Mouse (Mus musculus) myocyte (in vitro differentiated cells): ENCODE data around the gene Zfp410. TPM values are rescaled to one million over a fixed set of nuclear protein-coding genes. Genes with fewer than 3 reads are reported as not detected.
A peak's percentile ranks its signal among the peaks of the same experiment; 100 is the strongest.

ENCODE experiments used
- H3K27me3 ChIP-seq: one replicate; pipeline ENCODE4 v1.6.1; 2011; ENCODE audit not compliant: control insufficient read depth, insufficient read depth, insufficient read length
- H3K36me3 ChIP-seq: one replicate; pipeline ENCODE4 v1.6.1; 2011; ENCODE audit not compliant: control insufficient read depth, insufficient read depth
- H3K4me2 ChIP-seq: one replicate; pipeline ENCODE4 v1.6.1; 2011; ENCODE audit warnings: low read depth, control low read depth
- H3K4me3 ChIP-seq: one replicate; pipeline ENCODE4 v1.5.1; 2011; ENCODE audit warnings: mild to moderate bottlenecking, control low read depth, moderate library complexity
- H3K79me2 ChIP-seq: one replicate; pipeline ENCODE4 v1.6.1; 2011; ENCODE audit not compliant: control insufficient read depth, insufficient read depth
- H3ac ChIP-seq: one replicate; pipeline ENCODE4 v1.6.1; 2011; ENCODE audit not compliant: control insufficient read depth, insufficient read length
- CEBPB ChIP-seq: IDR thresholded peaks from 2 replicates; pipeline ENCODE4 v1.6.1; 2011; ENCODE audit warnings: mild to moderate bottlenecking, moderate library complexity; ENCODE audit not compliant: poor library complexity, insufficient read depth, severe bottlenecking
- E2F4 ChIP-seq: IDR thresholded peaks from one replicate; pipeline ENCODE4 v1.6.1; 2011; ENCODE audit warnings: mild to moderate bottlenecking, control low read depth, moderate library complexity; ENCODE audit not compliant: insufficient read depth
- MAX ChIP-seq: IDR thresholded peaks from one replicate; pipeline ENCODE4 v1.6.1; 2011; ENCODE audit warnings: low read depth, mild to moderate bottlenecking, control low read depth
- MYOD1 ChIP-seq, 3 experiments: IDR thresholded peaks; one replicate each; pipeline ENCODE4 v1.6.1; 2011; ENCODE audit warnings: control low read depth in 2 of 3, low read depth in 2 of 3, mild to moderate bottlenecking in 2 of 3, moderate library complexity in 1 of 3; ENCODE audit not compliant: insufficient read length in 2 of 3, control insufficient read depth in 1 of 3
- MYOG ChIP-seq, 3 experiments: IDR thresholded peaks; one replicate each; pipeline ENCODE4 v1.6.1; 2011; ENCODE audit warnings: control low read depth in 2 of 3, low read depth in 2 of 3, mild to moderate bottlenecking in 2 of 3; ENCODE audit not compliant: insufficient read length in 2 of 3, control insufficient read depth in 1 of 3, insufficient read depth in 1 of 3
- POLR2A ChIP-seq: IDR thresholded peaks from one replicate; pipeline ENCODE4 v1.6.1; 2011; ENCODE audit warnings: low read depth, mild to moderate bottlenecking, control low read depth, moderate library complexity; ENCODE audit not compliant: insufficient read length
- POLR2AphosphoS2 ChIP-seq: IDR thresholded peaks from one replicate; pipeline ENCODE4 v1.6.1; 2011; ENCODE audit warnings: low read depth, control low read depth; ENCODE audit not compliant: insufficient read length
- REST ChIP-seq: IDR thresholded peaks from one replicate; pipeline ENCODE4 v1.6.1; 2011; ENCODE audit warnings: mild to moderate bottlenecking, control low read depth, moderate library complexity; ENCODE audit not compliant: insufficient read depth, insufficient read length
- SRF ChIP-seq: IDR thresholded peaks from one replicate; pipeline ENCODE4 v1.6.1; 2011; ENCODE audit warnings: low read depth; ENCODE audit not compliant: control insufficient read depth, insufficient read length
- TCF12 ChIP-seq: IDR thresholded peaks from one replicate; pipeline ENCODE4 v1.6.1; 2011; ENCODE audit warnings: mild to moderate bottlenecking, control low read depth; ENCODE audit not compliant: poor library complexity, insufficient read depth, severe bottlenecking
- TCF3 ChIP-seq: IDR thresholded peaks from one replicate; pipeline ENCODE4 v1.6.1; 2011; ENCODE audit warnings: low read depth, control low read depth; ENCODE audit not compliant: insufficient read length
- USF1 ChIP-seq: IDR thresholded peaks from one replicate; pipeline ENCODE4 v1.6.1; 2011; ENCODE audit warnings: low read depth, mild to moderate bottlenecking, control low read depth, moderate library complexity
- polyA plus RNA-seq: library from polyadenylated mRNA; unstranded; fragments of >200 nt; fragmentation: generic; extraction: Trizol; gene quantifications from one replicate; pipeline ENCODE4 v1.2.1, GENCODE M21; 2012; ENCODE audit warnings: missing spikeins

Zfp410 gene
- polyA plus RNA-seq, 1 experiment, result 18.7 TPM

- H3K27me3 ChIP-seq, result no peaks in the 10 kb centered on the region
- no peak overlapping the region for H3ac ChIP-seq
- peaks cover 41% of the 10 kb centered on the region for H3K36me3 ChIP-seq
- H3K79me2 ChIP-seq, result no peaks in the 10 kb centered on the region
- H3K4me3 ChIP-seq, result no peak overlapping the region
- no peak overlapping the region for H3K4me2 ChIP-seq
- no peak for TF ChIP-seq MAX
- no peak for TF ChIP-seq REST
- TF ChIP-seq POLR2A, result no peak
- TF ChIP-seq USF1, result no peak
- TF ChIP-seq SRF, result no peak
- TF ChIP-seq CEBPB, result no peak
- no peak for TF ChIP-seq POLR2AphosphoS2
- TF ChIP-seq MYOD1 (IDR thresholded peaks at IDR 0.05; ENCODE audit: control insufficient read depth in 1 of 3, insufficient read length in 2 of 3, low read depth in 2 of 3), result no peak
- TF ChIP-seq MYOG (IDR thresholded peaks at IDR 0.05; ENCODE audit: control insufficient read depth in 1 of 3, insufficient read depth in 1 of 3, insufficient read length in 2 of 3, low read depth in 2 of 3), result no peak
- no peak for TF ChIP-seq TCF12
- no peak for TF ChIP-seq TCF3
- no peak for TF ChIP-seq E2F4
Measured at GRCm38 (mm10) chr12:84304554-84304953, 12.1 kb upstream of the Zfp410 start.

- no peak for TF ChIP-seq SRF
- no peak for TF ChIP-seq TCF3
- TF ChIP-seq MYOD1 (IDR thresholded peaks at IDR 0.05; ENCODE audit: control insufficient read depth in 1 of 3, insufficient read length in 2 of 3, low read depth in 2 of 3), result no peak
- no peak for TF ChIP-seq POLR2AphosphoS2
- TF ChIP-seq MYOG (IDR thresholded peaks at IDR 0.05; ENCODE audit: control insufficient read depth in 1 of 3, insufficient read depth in 1 of 3, insufficient read length in 2 of 3, low read depth in 2 of 3), result no peak
- no peak for TF ChIP-seq REST
- no peak for TF ChIP-seq E2F4
- H3K4me3 ChIP-seq, result no peak overlapping the region
- H3K27me3 ChIP-seq, result no peaks in the 10 kb centered on the region
- H3K79me2 ChIP-seq, result no peaks in the 10 kb centered on the region
- H3ac ChIP-seq, result no peak overlapping the region
- peaks cover 3% of the 10 kb centered on the region for H3K36me3 ChIP-seq
- no peak overlapping the region for H3K4me2 ChIP-seq
Measured at GRCm38 (mm10) chr12:84311306-84311705, 5.3 kb upstream of the Zfp410 start.

GRCm38 (mm10) chr12:84316006-84316405, 646 bp upstream of the Zfp410 start:
- no peaks in the 10 kb centered on the region for H3K27me3 ChIP-seq
- no peaks in the 10 kb centered on the region for H3K36me3 ChIP-seq
- peak overlapping the region; percentile 30 for H3ac ChIP-seq
- peaks cover 39% of the 10 kb centered on the region for H3K79me2 ChIP-seq
- H3K4me2 ChIP-seq, result peak overlapping the region; percentile 92
- peak overlapping the region; percentile 96 for H3K4me3 ChIP-seq
- no peak for TF ChIP-seq TCF12
- TF ChIP-seq POLR2AphosphoS2, result no peak
- no peak for TF ChIP-seq MYOD1 (IDR thresholded peaks at IDR 0.05; ENCODE audit: control insufficient read depth in 1 of 3, insufficient read length in 2 of 3, low read depth in 2 of 3)
- TF ChIP-seq REST, result no peak
- TF ChIP-seq MAX, result no peak
- no peak for TF ChIP-seq POLR2A
- no peak for TF ChIP-seq USF1

- H3K4me3 ChIP-seq, result no peak overlapping the region
- no peaks in the 10 kb centered on the region for H3K27me3 ChIP-seq
- no peak for TF ChIP-seq TCF3
- no peak for TF ChIP-seq CEBPB
- no peak for TF ChIP-seq MYOG (IDR thresholded peaks at IDR 0.05; ENCODE audit: control insufficient read depth in 1 of 3, insufficient read depth in 1 of 3, insufficient read length in 2 of 3, low read depth in 2 of 3)
- no peak for TF ChIP-seq POLR2A
- no peak for TF ChIP-seq USF1
- TF ChIP-seq MAX, result no peak
- TF ChIP-seq REST, result no peak
- TF ChIP-seq E2F4, result no peak
- no peak for TF ChIP-seq TCF12
- TF ChIP-seq POLR2AphosphoS2, result no peak
- no peak for TF ChIP-seq SRF
- no peak for TF ChIP-seq MYOD1 (IDR thresholded peaks at IDR 0.05; ENCODE audit: control insufficient read depth in 1 of 3, insufficient read length in 2 of 3, low read depth in 2 of 3)
- H3K79me2 ChIP-seq, result peaks cover 32% of the 10 kb centered on the region
- H3K4me2 ChIP-seq, result no peak overlapping the region
- H3ac ChIP-seq, result no peak overlapping the region
- peaks cover 50% of the 10 kb centered on the region for H3K36me3 ChIP-seq
Measured at GRCm38 (mm10) chr12:84327111-84327512, 10.5 kb downstream of the Zfp410 start.

- TF ChIP-seq REST (no peak), CEBPB (no peak), E2F4 (no peak), MYOD1 (IDR thresholded peaks at IDR 0.05; ENCODE audit: control insufficient read depth in 1 of 3, insufficient read length in 2 of 3, low read depth in 2 of 3) (no peak), SRF (no peak), MAX (no peak), POLR2AphosphoS2 (no peak), MYOG (IDR thresholded peaks at IDR 0.05; ENCODE audit: control insufficient read depth in 1 of 3, insufficient read depth in 1 of 3, insufficient read length in 2 of 3, low read depth in 2 of 3) (no peak), USF1 (no peak), TCF3 (no peak), POLR2A (no peak), TCF12 (no peak)
- H3K4me2 ChIP-seq, result no peak overlapping the region
- no peaks in the 10 kb centered on the region for H3K27me3 ChIP-seq
- H3K4me3 ChIP-seq, result no peak overlapping the region
- H3K79me2 ChIP-seq, result no peaks in the 10 kb centered on the region
- no peak overlapping the region for H3ac ChIP-seq
- peaks cover 35% of the 10 kb centered on the region for H3K36me3 ChIP-seq
Measured at GRCm38 (mm10) chr12:84336963-84337625, 20.4 kb downstream of the Zfp410 start.
